Mouse (Mus musculus): ENCODE results near the gene Spon1. TPM values are rescaled to one million over a fixed set of nuclear protein-coding genes. Genes with fewer than 3 reads are reported as not detected.

Spon1 gene
- polyA plus RNA-seq, 1 experiment from 2014 or later = 13.9 TPM

GRCm38 (mm10) chr7:113772135-113772534 is 6.3 kb downstream of the Spon1 start:
- H3K9ac ChIP-seq (ENCODE audit: low read length) = no peak overlapping the region
- peaks cover 2% of the 10 kb centered on the region; the same call in 1 of the 2 replicates for H3K9me3 ChIP-seq (ENCODE audit: control insufficient read depth, low read length)
- no peak for ATAC-seq (ENCODE audit: low read depth)
- no peak overlapping the region for H3K4me3 ChIP-seq (ENCODE audit: low read length)
- H3K4me1 ChIP-seq (replicated peaks; ENCODE audit: control insufficient read depth, insufficient read depth, low read length) = no peaks in the 10 kb centered on the region
- H3K27me3 ChIP-seq (ENCODE audit: control insufficient read depth, insufficient read depth, low read depth, low read length) = peaks cover 12% of the 10 kb centered on the region
- H3K27ac ChIP-seq (ENCODE audit: low read length) = no peak overlapping the region
- H3K4me2 ChIP-seq (ENCODE audit: low read depth, low read length) = no peak overlapping the region
- no peaks in the 10 kb centered on the region for H3K36me3 ChIP-seq (ENCODE audit: control insufficient read depth, insufficient read depth, low read length)
- 85% methylated on average over 2 of the region's 2 CpGs for WGBS

DNA sequence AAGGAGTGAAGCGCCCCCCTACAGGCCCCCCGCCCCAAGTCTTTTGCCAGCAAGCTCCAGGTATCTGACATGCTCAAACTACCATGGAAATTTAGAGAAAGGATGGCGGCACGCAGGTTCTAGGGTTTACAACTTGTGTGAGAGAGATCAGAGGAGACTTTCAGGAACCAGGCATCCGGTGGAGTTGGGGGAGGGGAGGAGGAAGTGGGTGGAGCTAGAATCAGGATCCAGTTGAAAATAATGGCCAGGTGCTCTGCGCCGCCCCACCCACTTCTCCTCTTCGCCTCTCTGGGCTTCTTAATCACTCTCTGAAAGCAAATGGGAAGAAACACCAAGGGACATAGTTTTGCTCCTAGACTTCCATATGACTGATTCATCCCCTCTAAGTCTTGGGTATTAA is 7.6 kb downstream of the Spon1 start:
- Histone ChIP-seq H3K27ac (ENCODE audit: low read length) (no peak overlapping the region), H3K4me2 (ENCODE audit: low read depth, low read length) (no peak overlapping the region), H3K9me3 (ENCODE audit: control insufficient read depth, low read length) (peaks cover 2% of the 10 kb centered on the region; the same call in 1 of the 2 replicates), H3K36me3 (ENCODE audit: control insufficient read depth, insufficient read depth, low read length) (no peaks in the 10 kb centered on the region), H3K4me3 (ENCODE audit: low read length) (no peak overlapping the region), H3K27me3 (ENCODE audit: control insufficient read depth, insufficient read depth, low read depth, low read length) (peaks cover 4% of the 10 kb centered on the region; the same call in 1 of the 2 replicates), H3K9ac (ENCODE audit: low read length) (no peak overlapping the region), H3K4me1 (replicated peaks; ENCODE audit: control insufficient read depth, insufficient read depth, low read length) (no peaks in the 10 kb centered on the region)
- no peak for ATAC-seq (ENCODE audit: low read depth)
- WGBS = 48% methylated on average over 8 of the region's 8 CpGs

- peak; percentile 52 for ATAC-seq (ENCODE audit: low read depth)
- H3K4me2 ChIP-seq (ENCODE audit: low read depth, low read length) = no peak overlapping the region
- peaks cover 2% of the 10 kb centered on the region; the same call in 1 of the 2 replicates for H3K9me3 ChIP-seq (ENCODE audit: control insufficient read depth, low read length)
- peaks cover under 1% of the 10 kb centered on the region; the same call in 1 of the 2 replicates for H3K27me3 ChIP-seq (ENCODE audit: control insufficient read depth, insufficient read depth, low read depth, low read length)
- H3K36me3 ChIP-seq (ENCODE audit: control insufficient read depth, insufficient read depth, low read length) = no peaks in the 10 kb centered on the region
- H3K9ac ChIP-seq (ENCODE audit: low read length) = no peak overlapping the region
- no peak overlapping the region for H3K4me3 ChIP-seq (ENCODE audit: low read length)
- H3K27ac ChIP-seq (ENCODE audit: low read length) = no peak overlapping the region
- no peaks in the 10 kb centered on the region for H3K4me1 ChIP-seq (replicated peaks; ENCODE audit: control insufficient read depth, insufficient read depth, low read length)
- 14% methylated on average over 7 of the region's 7 CpGs for WGBS
These were observed 8.2 kb downstream of the Spon1 start for GRCm38 (mm10) chr7:113774039-113774438.

DNA sequence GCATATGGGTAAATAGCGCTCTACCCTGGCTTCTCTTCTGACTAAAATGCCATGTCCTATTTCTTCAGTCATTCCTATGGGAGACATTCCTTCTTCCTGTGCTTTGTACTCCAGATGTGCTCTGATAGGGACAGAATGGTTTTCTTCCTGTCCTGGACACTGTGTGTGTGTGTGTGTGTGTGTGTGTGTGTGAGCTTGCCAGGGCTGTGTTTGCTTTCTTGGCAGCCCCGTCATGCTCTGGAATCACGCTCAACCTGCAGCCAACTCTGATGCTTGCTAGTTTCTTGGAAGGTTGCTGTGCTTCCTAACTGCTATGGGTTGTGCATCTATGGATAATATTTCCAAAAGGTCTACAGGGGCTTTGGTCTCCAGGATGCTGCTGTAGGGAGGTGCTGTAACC is 9.1 kb downstream of the Spon1 start:
- no peak overlapping the region for H3K4me2 ChIP-seq (ENCODE audit: low read depth, low read length)
- peaks cover 2% of the 10 kb centered on the region; the same call in 1 of the 2 replicates for H3K9me3 ChIP-seq (ENCODE audit: control insufficient read depth, low read length)
- no peak overlapping the region for H3K4me3 ChIP-seq (ENCODE audit: low read length)
- H3K36me3 ChIP-seq (ENCODE audit: control insufficient read depth, insufficient read depth, low read length) = no peaks in the 10 kb centered on the region
- no peaks in the 10 kb centered on the region for H3K4me1 ChIP-seq (replicated peaks; ENCODE audit: control insufficient read depth, insufficient read depth, low read length)
- peak; percentile 34; the same call in 1 of the 2 replicates for ATAC-seq (ENCODE audit: low read depth)
- 42% methylated on average over 3 of the region's 3 CpGs for WGBS
- H3K27me3 ChIP-seq (ENCODE audit: control insufficient read depth, insufficient read depth, low read depth, low read length) = no peaks in the 10 kb centered on the region
- H3K27ac ChIP-seq (ENCODE audit: low read length) = no peak overlapping the region
- H3K9ac ChIP-seq (ENCODE audit: low read length) = no peak overlapping the region

GRCm38 (mm10) chr7:113778546-113778945 is 12.7 kb downstream of the Spon1 start:
- no peaks in the 10 kb centered on the region for H3K9me3 ChIP-seq (ENCODE audit: control insufficient read depth, low read length)

DNA sequence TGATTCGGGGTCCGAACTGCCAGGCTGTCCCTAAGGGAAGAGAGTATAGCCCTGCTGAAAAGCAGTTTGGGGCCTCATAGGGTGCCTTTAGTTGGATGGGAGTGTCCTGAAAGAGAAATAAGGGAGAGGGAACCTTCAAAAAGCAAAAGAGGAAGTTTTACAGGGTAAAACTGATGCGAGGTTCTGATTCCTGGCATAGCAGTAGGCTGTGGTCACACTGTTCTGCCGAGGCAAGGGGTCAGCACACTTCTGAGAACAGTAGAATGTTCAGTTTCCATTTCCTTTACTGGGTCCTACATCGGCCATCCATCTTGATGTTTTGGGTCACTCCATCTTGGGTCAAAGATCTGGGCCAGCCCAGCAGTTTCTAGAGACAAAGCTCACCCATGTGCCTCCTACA is 14.5 kb downstream of the Spon1 start:
- H3K9ac ChIP-seq (ENCODE audit: low read length) = no peak overlapping the region
- no peak for ATAC-seq (ENCODE audit: low read depth)
- H3K36me3 ChIP-seq (ENCODE audit: control insufficient read depth, insufficient read depth, low read length) = no peaks in the 10 kb centered on the region
- whole genome bisulfite sequencing = 83% methylated on average over 5 of the region's 5 CpGs
- no peaks in the 10 kb centered on the region for H3K4me1 ChIP-seq (replicated peaks; ENCODE audit: control insufficient read depth, insufficient read depth, low read length)
- no peaks in the 10 kb centered on the region for H3K9me3 ChIP-seq (ENCODE audit: control insufficient read depth, low read length)
- H3K27ac ChIP-seq (ENCODE audit: low read length) = no peak overlapping the region
- H3K4me2 ChIP-seq (ENCODE audit: low read depth, low read length) = no peak overlapping the region
- no peak overlapping the region for H3K4me3 ChIP-seq (ENCODE audit: low read length)
- H3K27me3 ChIP-seq (ENCODE audit: control insufficient read depth, insufficient read depth, low read depth, low read length) = no peaks in the 10 kb centered on the region

More at GRCm38 (mm10) chr7:113778546-113778945, 12.7 kb downstream of the Spon1 start:
- Histone ChIP-seq H3K27me3 (ENCODE audit: control insufficient read depth, insufficient read depth, low read depth, low read length) (no peaks in the 10 kb centered on the region), H3K4me3 (ENCODE audit: low read length) (no peak overlapping the region), H3K9ac (ENCODE audit: low read length) (no peak overlapping the region), H3K4me1 (replicated peaks; ENCODE audit: control insufficient read depth, insufficient read depth, low read length) (no peaks in the 10 kb centered on the region), H3K36me3 (ENCODE audit: control insufficient read depth, insufficient read depth, low read length) (no peaks in the 10 kb centered on the region), H3K4me2 (ENCODE audit: low read depth, low read length) (no peak overlapping the region), H3K27ac (ENCODE audit: low read length) (no peak overlapping the region)
- 91% methylated on average over 6 of the region's 6 CpGs for WGBS
- no peak for ATAC-seq (ENCODE audit: low read depth)

DNA sequence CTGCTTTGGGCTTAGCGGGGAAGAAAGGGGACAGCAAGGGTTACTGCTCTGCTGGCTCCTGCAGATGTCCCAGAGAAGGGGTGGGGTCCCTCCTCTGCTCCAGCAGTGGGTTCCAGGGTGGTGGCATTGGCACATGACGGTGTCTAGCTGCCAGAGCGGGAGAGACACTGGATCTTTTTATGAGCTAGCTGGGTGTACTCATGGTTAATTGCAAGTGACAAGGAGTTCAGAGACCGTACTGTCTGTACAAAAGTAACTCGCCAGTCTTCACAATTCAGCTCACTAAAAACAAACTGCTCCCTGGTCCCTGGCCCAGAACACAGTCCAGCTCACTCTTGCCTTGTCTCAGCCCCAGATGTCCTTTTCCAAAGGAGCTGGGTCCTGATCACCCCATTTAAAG is 26.2 kb downstream of the Spon1 start:
- Histone ChIP-seq H3K36me3 (ENCODE audit: control insufficient read depth, insufficient read depth, low read length) (no peaks in the 10 kb centered on the region), H3K27ac (ENCODE audit: low read length) (no peak overlapping the region), H3K4me2 (ENCODE audit: low read depth, low read length) (no peak overlapping the region), H3K4me1 (replicated peaks; ENCODE audit: control insufficient read depth, insufficient read depth, low read length) (no peaks in the 10 kb centered on the region), H3K4me3 (ENCODE audit: low read length) (no peak overlapping the region), H3K9ac (ENCODE audit: low read length) (no peak overlapping the region), H3K9me3 (ENCODE audit: control insufficient read depth, low read length) (no peaks in the 10 kb centered on the region; the same call in 1 of the 2 replicates), H3K27me3 (ENCODE audit: control insufficient read depth, insufficient read depth, low read depth, low read length) (no peaks in the 10 kb centered on the region)
- 77% methylated on average over 5 of the region's 5 CpGs for WGBS
- ATAC-seq (ENCODE audit: low read depth) = no peak

DNA sequence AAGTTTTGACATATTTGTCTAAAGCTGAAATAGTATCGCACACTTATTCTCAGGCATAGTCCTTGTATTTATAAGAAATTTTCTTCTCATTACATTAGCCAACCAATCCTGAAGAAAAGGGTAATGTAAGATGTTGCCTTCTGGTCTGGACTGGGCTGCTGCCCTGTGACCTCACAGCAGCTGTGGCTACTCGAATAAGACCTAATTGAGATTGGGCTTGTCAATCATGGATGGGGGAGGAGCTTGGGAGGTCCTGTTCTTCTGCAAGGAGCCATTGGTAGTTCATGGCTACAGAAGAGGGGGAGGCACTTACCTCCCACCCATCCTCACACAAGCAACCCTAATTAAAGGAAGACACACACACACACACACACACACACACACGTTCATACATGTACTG is 27.1 kb downstream of the Spon1 start:
- no peak overlapping the region for H3K4me2 ChIP-seq (ENCODE audit: low read depth, low read length)
- no peaks in the 10 kb centered on the region; the same call in 1 of the 2 replicates for H3K9me3 ChIP-seq (ENCODE audit: control insufficient read depth, low read length)
- H3K4me3 ChIP-seq (ENCODE audit: low read length) = no peak overlapping the region
- no peak for ATAC-seq (ENCODE audit: low read depth)
- 67% methylated on average over 3 of the region's 3 CpGs for WGBS
- no peak overlapping the region for H3K9ac ChIP-seq (ENCODE audit: low read length)
- H3K36me3 ChIP-seq (ENCODE audit: control insufficient read depth, insufficient read depth, low read length) = no peaks in the 10 kb centered on the region
- no peaks in the 10 kb centered on the region for H3K27me3 ChIP-seq (ENCODE audit: control insufficient read depth, insufficient read depth, low read depth, low read length)
- no peak overlapping the region for H3K27ac ChIP-seq (ENCODE audit: low read length)
- H3K4me1 ChIP-seq (replicated peaks; ENCODE audit: control insufficient read depth, insufficient read depth, low read length) = no peaks in the 10 kb centered on the region

- Histone ChIP-seq H3K4me2 (ENCODE audit: low read depth, low read length) (no peak overlapping the region), H3K27me3 (ENCODE audit: control insufficient read depth, insufficient read depth, low read depth, low read length) (no peaks in the 10 kb centered on the region), H3K9me3 (ENCODE audit: control insufficient read depth, low read length) (no peaks in the 10 kb centered on the region; the same call in 1 of the 2 replicates), H3K36me3 (ENCODE audit: control insufficient read depth, insufficient read depth, low read length) (no peaks in the 10 kb centered on the region), H3K4me1 (replicated peaks; ENCODE audit: control insufficient read depth, insufficient read depth, low read length) (no peaks in the 10 kb centered on the region), H3K4me3 (ENCODE audit: low read length) (no peak overlapping the region), H3K9ac (ENCODE audit: low read length) (no peak overlapping the region), H3K27ac (ENCODE audit: low read length) (no peak overlapping the region)
- 31% methylated on average over 5 of the region's 5 CpGs for WGBS
- ATAC-seq (ENCODE audit: low read depth) = no peak
These were observed 29.4 kb downstream of the Spon1 start for GRCm38 (mm10) chr7:113795209-113795608.

DNA sequence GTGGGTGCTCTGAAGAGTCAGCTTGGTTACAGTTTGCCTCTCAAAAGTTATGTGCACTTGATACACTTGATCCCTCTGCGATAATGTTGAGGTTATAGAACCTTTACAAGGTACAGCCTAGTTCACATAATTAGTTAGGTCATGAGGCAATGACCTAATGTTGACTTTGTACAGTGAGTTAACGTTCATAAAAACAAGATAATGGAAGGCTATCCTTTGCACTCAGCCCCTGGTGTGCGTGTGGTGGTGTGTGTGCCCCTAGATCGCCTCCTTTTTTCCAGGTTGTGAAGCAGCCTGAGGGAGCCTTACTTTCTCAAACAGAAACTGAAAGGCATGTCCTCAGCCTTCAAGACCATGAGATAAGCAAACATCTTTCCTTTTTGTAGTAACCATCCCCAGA is 31.3 kb downstream of the Spon1 start:
- Histone ChIP-seq H3K36me3 (ENCODE audit: control insufficient read depth, insufficient read depth, low read length) (no peaks in the 10 kb centered on the region), H3K4me3 (ENCODE audit: low read length) (no peak overlapping the region), H3K9ac (ENCODE audit: low read length) (no peak overlapping the region), H3K4me1 (replicated peaks; ENCODE audit: control insufficient read depth, insufficient read depth, low read length) (no peaks in the 10 kb centered on the region), H3K27me3 (ENCODE audit: control insufficient read depth, insufficient read depth, low read depth, low read length) (no peaks in the 10 kb centered on the region), H3K27ac (ENCODE audit: low read length) (no peak overlapping the region), H3K9me3 (ENCODE audit: control insufficient read depth, low read length) (no peaks in the 10 kb centered on the region; the same call in 1 of the 2 replicates), H3K4me2 (ENCODE audit: low read depth, low read length) (no peak overlapping the region)
- 75% methylated on average over 4 of the region's 4 CpGs for WGBS
- no peak for ATAC-seq (ENCODE audit: low read depth)
